Mouse (Mus musculus) layer of hippocampus, postnatal 10 days (tissue): ENCODE measurements around the gene Vmn2r40. TPM values are rescaled to one million over a fixed set of nuclear protein-coding genes. Genes with fewer than 3 reads are reported as not detected.
"Not testable (repeated sequence)": the region's sequence is repeated elsewhere in the genome, so short reads cannot be mapped to it uniquely, and the experiment has no call there.

Experiments used
- DNase-seq, 2 experiments: peaks; one replicate each; pipeline ENCODE4 v3.0.0; 2021; ENCODE audit warnings: low spot score in 2 of 2
- long read RNA-seq: library from polyadenylated mRNA; stranded (forward); transcript quantifications from one replicate; pipeline ENCODE4 v2.0.0, GENCODE M21; 2023
- total RNA-seq, 2 experiments: library from RNA; stranded (reverse); gene quantifications; 2 replicates each; pipeline ENCODE4 v1.2.3; 2021

The Vmn2r40 gene
- total RNA-seq: not detected
- long read RNA-seq: 0 reads

DNA sequence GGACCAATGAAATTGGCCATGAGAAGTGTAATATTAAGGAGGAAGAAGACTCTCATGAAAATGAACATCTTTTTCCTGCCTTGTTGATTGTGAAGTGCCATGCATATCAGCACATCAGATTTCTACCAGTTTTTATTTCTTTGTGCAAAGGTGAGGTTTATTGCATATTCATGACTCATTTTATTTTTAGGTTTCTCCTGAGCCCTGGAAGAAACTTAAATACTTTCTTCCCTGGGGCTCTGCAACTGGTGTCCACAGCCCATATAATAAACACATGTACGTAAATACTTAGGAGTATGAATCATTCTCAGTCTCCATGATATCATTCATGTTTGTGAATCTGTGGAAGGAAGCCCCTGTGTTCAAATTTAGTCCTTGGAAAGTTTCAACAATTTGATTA, at the start of gene Vmn2r40:
Gene Vmn2r40 (minus strand): TSS at position 101 of the 400 bp plus-strand sequence.
- DNase-seq: not testable (repeated sequence)

Other genes with a start within 250 kb of the Vmn2r40 start
- not detected for gene Vmn2r39, start 99.4 kb upstream of the Vmn2r40 start, total RNA-seq
- not detected for gene Vmn2r38, start 166.4 kb upstream of the Vmn2r40 start, total RNA-seq